Mouse (Mus musculus) heart, embryonic 10.5 days (tissue): ENCODE data around the gene Mapk7. TPM values are rescaled to one million over a fixed set of nuclear protein-coding genes. Genes with fewer than 3 reads are reported as not detected.
A peak's percentile ranks its signal among the peaks of the same experiment; 100 is the strongest.

Source experiments
- DNase-seq: peaks from one replicate; pipeline ENCODE4 v3.0.0-alpha.2; 2017; ENCODE audit warnings: low spot score
- H3K27ac ChIP-seq: fragments of 300-500 bp; sonication (generic); 2 replicates; pipeline ENCODE4 v1.5.1; 2016; ENCODE audit warnings: mild to moderate bottlenecking
- H3K27me3 ChIP-seq: fragments of 300-500 bp; sonication (generic); 2 replicates; pipeline ENCODE4 v1.6.1; 2016; ENCODE audit warnings: mild to moderate bottlenecking; ENCODE audit not compliant: poor library complexity, insufficient read depth, severe bottlenecking
- H3K36me3 ChIP-seq: fragments of 300-500 bp; sonication (generic); 2 replicates; pipeline ENCODE4 v1.6.1; 2016; ENCODE audit warnings: mild to moderate bottlenecking, moderate library complexity
- H3K4me1 ChIP-seq: fragments of 300-500 bp; sonication (generic); 2 replicates; pipeline ENCODE4 v1.6.1; 2016; ENCODE audit warnings: mild to moderate bottlenecking
- H3K4me3 ChIP-seq: fragments of 300-500 bp; sonication (generic); 2 replicates; pipeline ENCODE4 v1.5.1; 2016; ENCODE audit warnings: mild to moderate bottlenecking, moderate library complexity
- H3K9me3 ChIP-seq: fragments of 300-500 bp; sonication (generic); 2 replicates; pipeline ENCODE4 v1.6.1; 2016; ENCODE audit warnings: mild to moderate bottlenecking, moderate library complexity
- WGBS: fragments of 180-500 bp; shearing (Covaris S2); methylation state at CpG from one replicate; pipeline ENCODE4 v1.1.7; 2016; 5-methylcytosine and 5-hydroxymethylcytosine counted together
- polyA plus RNA-seq: library from polyadenylated mRNA; unstranded; fragments of >200 nt; fragmentation: Nextera tagmentation; extraction: Ambion mirVana; gene quantifications from 2 replicates; pipeline ENCODE4 v1.2.1, GENCODE M21; 2016

Mapk7 gene
- polyA plus RNA-seq, 1 experiment from 2014 or later = 49.1 TPM

DNA sequence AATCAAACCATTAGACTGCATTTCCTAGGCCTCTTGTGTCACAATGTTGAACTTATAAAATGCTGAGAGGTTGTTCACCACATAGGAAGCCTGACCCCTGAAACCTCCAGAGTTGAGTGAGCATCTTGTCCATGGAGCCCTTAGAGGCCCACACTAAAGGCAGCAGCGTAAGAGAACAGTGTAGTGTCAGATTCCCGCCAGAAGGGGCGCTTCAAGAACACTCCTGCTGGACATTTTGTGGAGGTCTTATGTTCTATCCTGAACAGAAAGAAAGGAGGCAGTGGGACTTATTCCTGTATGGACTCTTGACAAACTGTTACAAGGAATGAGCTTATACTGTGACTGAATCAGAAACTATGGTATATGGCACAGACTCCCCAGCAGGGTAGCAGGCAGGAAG, 20.7 kb upstream of the Mapk7 start:
- Histone ChIP-seq H3K27me3 (no peaks in the 10 kb centered on the region), H3K36me3 (peaks cover 50% of the 10 kb centered on the region), H3K4me3 (no peak overlapping the region), H3K4me1 (peaks cover 29% of the 10 kb centered on the region), H3K9me3 (no peaks in the 10 kb centered on the region), H3K27ac (no peak overlapping the region)
- DNase-seq = no peak
- 34% methylated on average over 3 of the region's 3 CpGs for WGBS

DNA sequence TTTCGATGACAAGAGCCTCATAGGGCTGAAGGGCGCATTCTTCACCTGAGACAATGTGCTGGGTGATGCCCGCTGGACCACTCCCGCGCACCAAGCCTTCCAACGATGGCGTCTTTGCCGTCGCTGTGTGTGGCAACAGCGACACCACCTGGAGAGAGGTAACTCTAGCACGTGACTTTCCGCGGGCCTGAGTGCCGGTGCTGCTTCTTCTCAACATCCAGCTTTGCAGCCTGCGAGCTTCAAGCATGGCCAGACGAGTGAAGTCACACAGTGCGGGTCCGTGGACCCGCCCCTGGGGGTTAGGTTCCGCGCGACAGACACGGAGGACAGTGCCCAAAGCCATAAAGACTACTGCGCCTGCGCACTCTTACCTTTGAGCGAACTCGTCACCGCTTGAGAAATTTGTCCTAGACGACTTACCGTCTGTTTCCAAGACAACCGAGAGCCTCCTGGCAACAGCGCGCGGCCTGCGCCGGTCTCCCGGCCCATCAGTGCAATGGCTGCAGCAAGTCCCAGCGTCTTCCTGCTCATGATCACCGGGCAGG, 10.6 kb upstream of the Mapk7 start, which contains the start of gene B9d1:
Gene B9d1, plus strand, starts transcription at position 432 of the 545 bp plus-strand sequence.
- WGBS = under 1% methylated on average over 39 of the region's 39 CpGs
- peak within 1 kb of the TSS; percentile 94 for H3K27ac ChIP-seq
- peaks cover 9% of the 10 kb centered on the region; the same call in 1 of the 2 replicates for H3K4me1 ChIP-seq
- H3K27me3 ChIP-seq = no peaks in the 10 kb centered on the region
- H3K9me3 ChIP-seq = no peaks in the 10 kb centered on the region
- DNase-seq = peak; percentile 96
- H3K4me3 ChIP-seq = peak within 1 kb of the TSS; percentile 70
- H3K36me3 ChIP-seq = 0 out of 2 replicates have a peak, but pooled peaks cover 5% of the 10 kb centered on the region

DNA sequence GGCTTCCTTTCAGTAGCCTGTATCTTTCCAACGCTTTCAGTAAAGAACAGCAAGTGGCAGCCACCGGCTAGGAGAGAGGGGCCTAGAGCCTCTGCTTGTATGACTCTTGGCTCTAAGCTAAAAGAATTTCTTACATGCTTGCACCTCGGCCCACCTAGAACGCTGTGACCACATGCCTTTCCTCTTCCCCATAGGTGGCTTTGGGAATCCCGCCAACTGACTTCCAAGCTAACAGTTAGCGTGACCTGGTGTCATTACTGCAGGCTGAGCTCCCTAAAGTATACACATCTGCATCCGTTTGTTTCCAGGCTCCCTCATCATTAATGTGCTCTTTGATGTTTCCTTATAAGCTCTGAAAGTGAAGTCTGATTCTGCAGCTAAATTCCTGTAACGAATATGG, 9.7 kb upstream of the Mapk7 start:
- H3K4me1 ChIP-seq = peaks cover 17% of the 10 kb centered on the region
- no peaks in the 10 kb centered on the region for H3K9me3 ChIP-seq
- H3K27ac ChIP-seq = no peak overlapping the region
- H3K4me3 ChIP-seq = no peak overlapping the region
- no peaks in the 10 kb centered on the region for H3K36me3 ChIP-seq
- 77% methylated on average over 8 of the region's 8 CpGs for WGBS
- DNase-seq = no peak
- no peaks in the 10 kb centered on the region for H3K27me3 ChIP-seq

DNA sequence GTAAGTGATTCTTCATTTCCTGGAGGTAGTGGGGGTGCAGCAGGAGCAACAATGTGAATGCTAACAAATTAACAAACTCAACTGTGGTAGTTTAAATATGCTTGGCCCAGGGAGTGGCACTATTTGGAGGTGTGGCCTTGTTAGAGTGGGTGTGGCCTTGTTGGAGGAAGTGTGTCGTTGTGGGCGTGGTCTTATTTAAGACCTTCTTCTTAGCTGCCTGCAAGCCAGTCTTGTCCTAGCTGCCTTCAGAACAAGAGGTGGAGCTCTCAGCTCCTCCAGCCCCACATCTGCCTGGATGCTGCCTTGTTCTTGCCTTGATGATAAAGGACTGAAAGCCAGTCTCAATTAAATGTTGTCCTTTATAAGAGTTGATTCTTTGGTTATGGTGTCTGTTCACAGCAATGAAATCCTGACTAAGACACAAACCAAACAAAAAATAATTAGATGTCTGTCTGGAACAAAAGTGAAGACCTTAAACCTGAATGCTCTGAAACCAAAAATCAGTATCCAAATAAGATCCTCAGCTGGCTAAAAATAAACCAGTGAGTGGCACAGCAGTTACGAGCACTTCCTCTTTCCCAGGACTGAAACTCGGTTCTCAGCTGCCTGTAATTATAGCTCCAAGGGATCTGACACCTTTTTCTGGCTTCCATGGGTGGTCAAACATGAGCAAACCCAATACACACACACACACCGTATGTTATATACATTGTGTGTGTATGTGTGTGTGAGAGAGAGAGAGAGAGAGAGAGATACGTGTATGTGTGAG, 4.7 kb upstream of the Mapk7 start:
- H3K4me3 ChIP-seq = no peak overlapping the region
- peak overlapping the region; percentile 49; the same call in 1 of the 2 replicates for H3K27ac ChIP-seq
- H3K27me3 ChIP-seq = no peaks in the 10 kb centered on the region
- H3K9me3 ChIP-seq = no peaks in the 10 kb centered on the region
- H3K36me3 ChIP-seq = no peaks in the 10 kb centered on the region
- peaks cover 12% of the 10 kb centered on the region for H3K4me1 ChIP-seq
- no peak for DNase-seq
- 62% methylated on average over 6 of the region's 6 CpGs for WGBS

DNA sequence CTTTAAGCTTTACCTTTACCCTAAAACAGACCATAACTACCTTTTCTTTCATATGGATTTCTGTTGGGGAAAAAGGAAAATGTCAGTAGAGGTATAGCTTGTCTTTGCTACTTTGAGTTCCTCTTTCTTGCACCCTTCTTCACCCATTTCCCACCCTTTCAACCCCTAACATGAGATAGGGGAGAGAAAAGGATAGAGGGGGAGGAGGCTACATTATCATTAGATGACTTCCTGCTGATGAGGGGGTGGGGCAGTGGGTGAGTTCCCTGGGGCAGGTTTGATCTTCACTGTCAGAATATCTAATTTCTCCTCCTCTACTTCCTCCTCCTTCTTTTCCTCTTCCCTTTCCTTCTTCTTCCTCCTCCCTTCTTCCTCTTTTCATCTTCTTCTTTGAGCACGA, 3.3 kb upstream of the Mapk7 start:
- 83% methylated on average over 1 of the region's 1 CpGs for WGBS

DNA sequence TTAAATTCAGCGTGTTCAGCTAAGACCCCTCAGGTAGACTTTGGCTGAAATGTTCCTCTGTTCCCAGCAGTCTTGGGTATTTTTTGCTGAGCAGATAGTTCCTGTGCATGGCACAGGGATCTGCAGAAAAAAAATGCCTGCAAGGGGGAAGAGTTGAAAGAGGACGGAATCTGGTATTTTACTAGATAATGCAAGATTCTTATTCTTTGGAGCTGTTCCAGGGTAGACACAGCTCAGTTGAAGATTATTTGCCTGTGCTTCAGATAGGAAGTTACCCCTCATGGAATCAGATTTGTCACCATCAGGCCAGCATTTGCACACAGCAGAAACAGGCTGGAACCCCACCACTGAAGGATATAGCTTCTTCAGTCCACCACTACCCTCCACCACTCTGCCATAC, 1.3 kb upstream of the Mapk7 start:
- Histone ChIP-seq H3K4me3 (no peak overlapping the region), H3K36me3 (peaks cover 24% of the 10 kb centered on the region), H3K4me1 (peaks cover 29% of the 10 kb centered on the region), H3K9me3 (no peaks in the 10 kb centered on the region), H3K27me3 (no peaks in the 10 kb centered on the region), H3K27ac (0 out of 2 replicates have a peak overlapping the region, but pooled peaks have one; percentile 93)
- WGBS = 83% methylated on average over 2 of the region's 2 CpGs
- no peak for DNase-seq

More for the DNA sequence above, 3.3 kb upstream of the Mapk7 start:
- Histone ChIP-seq H3K4me3 (no peak overlapping the region), H3K9me3 (no peaks in the 10 kb centered on the region), H3K27me3 (no peaks in the 10 kb centered on the region), H3K27ac (no peak overlapping the region), H3K36me3 (0 out of 2 replicates have a peak, but pooled peaks cover 5% of the 10 kb centered on the region), H3K4me1 (peaks cover 22% of the 10 kb centered on the region)
- no peak for DNase-seq

DNA sequence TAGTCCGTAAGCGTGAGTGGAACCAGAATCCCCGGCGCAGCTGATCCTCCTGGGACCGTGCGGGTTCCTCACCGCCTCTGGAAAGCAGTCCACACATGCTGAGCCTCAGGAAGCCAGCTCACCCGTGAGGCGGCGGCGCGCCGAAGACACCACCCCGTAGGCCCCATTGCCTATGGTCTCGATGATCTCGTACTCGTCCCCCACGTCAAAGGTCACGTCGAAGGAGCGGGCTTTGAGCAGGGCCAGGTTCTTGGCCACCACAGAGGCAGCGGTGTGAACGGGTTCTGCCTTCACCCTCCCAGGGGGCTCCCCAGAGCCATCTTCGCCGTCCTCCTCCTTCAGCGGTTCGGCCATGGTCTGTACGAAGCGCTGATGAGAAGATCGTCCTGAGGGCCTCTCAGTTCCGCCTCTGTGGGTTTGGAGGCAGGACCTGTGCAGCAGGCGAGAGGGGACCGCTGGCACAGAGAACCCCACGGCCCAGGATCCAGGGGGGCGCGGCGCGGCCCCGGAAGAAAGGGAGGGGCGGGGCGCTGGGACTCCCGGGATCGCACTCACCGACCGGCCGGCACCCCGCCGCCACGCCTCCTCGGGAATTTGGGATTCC, 579 bp downstream of the Mapk7 start:
- Histone ChIP-seq H3K27me3 (no peaks in the 10 kb centered on the region), H3K4me3 (peak overlapping the region; percentile 83), H3K9me3 (no peaks in the 10 kb centered on the region), H3K4me1 (peaks cover 28% of the 10 kb centered on the region), H3K36me3 (peaks cover 43% of the 10 kb centered on the region), H3K27ac (peak overlapping the region; percentile 93)
- under 1% methylated on average over 50 of the region's 50 CpGs for WGBS
- no peak for DNase-seq

DNA sequence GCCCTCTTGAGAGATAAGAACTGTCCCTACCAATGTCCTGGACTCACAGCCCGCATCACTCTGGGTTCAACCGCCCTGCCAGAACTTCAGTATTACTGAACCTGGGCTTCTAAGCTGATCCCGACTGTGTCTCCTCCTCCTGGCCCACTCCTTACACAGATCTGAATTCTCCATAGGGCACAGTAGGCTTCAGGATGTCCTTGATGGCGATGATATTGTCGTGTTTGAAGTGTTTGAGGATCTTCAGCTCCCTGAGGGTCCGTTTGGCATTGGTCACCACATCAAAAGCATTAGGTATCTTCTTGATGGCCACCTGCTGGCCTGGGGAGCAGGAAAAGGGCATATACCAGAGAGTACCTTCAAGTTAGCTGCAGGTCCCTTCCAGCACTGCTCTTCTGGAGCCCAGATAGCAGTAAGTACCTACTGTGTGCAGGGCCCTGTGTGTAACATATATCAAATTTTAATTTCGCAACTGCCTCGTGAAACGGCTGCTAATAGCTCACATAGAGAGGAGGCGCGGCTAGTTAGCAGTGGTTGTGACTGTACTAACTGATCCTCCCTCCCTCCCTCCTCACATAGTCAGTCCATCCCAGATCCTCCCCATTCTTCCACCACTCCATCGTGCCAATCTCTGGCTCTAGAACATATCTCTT, 1.3 kb downstream of the Mapk7 start:
- 66% methylated on average over 12 of the region's 12 CpGs for WGBS
- Histone ChIP-seq H3K9me3 (no peaks in the 10 kb centered on the region), H3K4me3 (peak overlapping the region; percentile 83), H3K36me3 (peaks cover 50% of the 10 kb centered on the region), H3K27me3 (no peaks in the 10 kb centered on the region), H3K4me1 (peaks cover 28% of the 10 kb centered on the region), H3K27ac (peak overlapping the region; percentile 93)
- DNase-seq = no peak

DNA sequence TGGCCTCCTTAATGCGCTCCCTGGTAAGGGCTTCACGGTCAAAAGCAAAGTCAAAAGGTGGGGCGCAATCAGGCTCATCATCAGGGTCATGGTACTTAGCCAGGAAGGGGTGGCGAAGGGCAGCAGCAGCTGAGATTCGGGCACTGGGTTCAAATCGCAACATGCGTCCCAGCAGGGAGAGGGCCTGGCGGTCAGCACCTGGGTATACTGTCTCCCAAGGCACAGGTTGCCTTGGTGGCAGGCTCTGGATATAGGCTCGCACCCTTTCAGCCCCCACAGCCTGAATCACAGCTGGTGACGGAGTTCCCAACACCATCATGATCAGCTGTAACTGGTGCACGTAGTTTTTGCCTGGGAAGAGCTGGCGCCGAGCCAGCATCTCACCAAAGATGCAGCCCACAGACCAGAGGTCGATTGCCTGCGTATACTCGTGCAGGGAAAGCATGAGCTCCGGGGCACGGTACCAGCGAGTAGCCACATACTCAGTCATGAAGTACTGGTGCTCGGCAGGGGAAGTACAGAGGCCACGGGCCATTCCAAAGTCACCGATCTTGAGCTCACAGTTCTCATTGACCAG, 3.2 kb downstream of the Mapk7 start:
- no peak overlapping the region for H3K27ac ChIP-seq
- H3K9me3 ChIP-seq = no peaks in the 10 kb centered on the region
- 92% methylated on average over 22 of the region's 22 CpGs for WGBS
- DNase-seq = no peak
- H3K27me3 ChIP-seq = no peaks in the 10 kb centered on the region
- H3K4me1 ChIP-seq = peaks cover 44% of the 10 kb centered on the region
- H3K36me3 ChIP-seq = peaks cover 60% of the 10 kb centered on the region
- no peak overlapping the region for H3K4me3 ChIP-seq

DNA sequence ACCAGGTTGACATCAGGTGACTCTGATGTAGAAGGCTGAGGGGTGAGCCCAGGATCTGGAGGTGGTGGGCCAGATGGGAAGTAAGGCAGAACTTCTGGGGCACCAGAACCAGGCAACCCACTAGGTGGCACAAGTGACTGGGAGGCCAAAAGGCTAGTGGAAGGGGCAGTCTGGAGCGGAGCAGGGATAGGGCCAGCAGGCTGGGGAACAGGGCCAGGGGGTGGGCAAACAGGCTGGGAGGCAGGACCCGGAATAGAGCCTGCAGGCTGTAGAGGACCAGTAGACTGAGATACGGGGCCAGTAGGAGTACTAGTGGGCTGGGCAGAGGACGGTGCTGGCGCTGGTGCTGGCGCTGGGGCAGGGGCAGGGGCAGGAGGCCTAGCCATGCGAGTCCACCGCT, 4.3 kb downstream of the Mapk7 start:
- H3K4me3 ChIP-seq = no peak overlapping the region
- no peaks in the 10 kb centered on the region for H3K9me3 ChIP-seq
- H3K27me3 ChIP-seq = no peaks in the 10 kb centered on the region
- H3K36me3 ChIP-seq = peaks cover 60% of the 10 kb centered on the region
- no peak for DNase-seq
- H3K4me1 ChIP-seq = peaks cover 56% of the 10 kb centered on the region
- no peak overlapping the region for H3K27ac ChIP-seq
- WGBS = 91% methylated on average over 8 of the region's 8 CpGs

DNA sequence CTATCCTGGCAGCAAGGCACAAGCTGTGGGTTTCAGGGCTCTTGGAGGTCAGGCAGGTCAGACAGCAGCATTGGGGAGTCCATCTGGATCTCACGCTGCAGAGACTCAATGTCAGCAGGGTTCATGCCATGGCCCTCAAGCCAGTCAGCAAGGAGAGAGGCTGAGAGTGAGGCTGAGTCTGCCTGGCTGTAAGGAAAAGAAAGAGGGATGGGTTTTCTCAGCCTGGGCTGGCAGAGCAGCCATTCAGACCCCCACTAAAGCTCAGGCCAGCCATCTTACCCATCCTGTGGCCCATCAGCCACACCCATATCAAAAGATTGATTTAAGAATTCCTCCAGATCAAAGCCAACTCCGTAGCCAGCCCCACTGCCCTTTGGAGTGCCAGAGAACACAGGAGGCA, 5.1 kb downstream of the Mapk7 start:
- Histone ChIP-seq H3K9me3 (no peaks in the 10 kb centered on the region), H3K4me3 (no peak overlapping the region), H3K36me3 (peaks cover 60% of the 10 kb centered on the region), H3K27ac (no peak overlapping the region), H3K27me3 (peaks cover 3% of the 10 kb centered on the region; the same call in 1 of the 2 replicates), H3K4me1 (peaks cover 64% of the 10 kb centered on the region)
- WGBS = 82% methylated on average over 2 of the region's 2 CpGs
- DNase-seq = no peak

DNA sequence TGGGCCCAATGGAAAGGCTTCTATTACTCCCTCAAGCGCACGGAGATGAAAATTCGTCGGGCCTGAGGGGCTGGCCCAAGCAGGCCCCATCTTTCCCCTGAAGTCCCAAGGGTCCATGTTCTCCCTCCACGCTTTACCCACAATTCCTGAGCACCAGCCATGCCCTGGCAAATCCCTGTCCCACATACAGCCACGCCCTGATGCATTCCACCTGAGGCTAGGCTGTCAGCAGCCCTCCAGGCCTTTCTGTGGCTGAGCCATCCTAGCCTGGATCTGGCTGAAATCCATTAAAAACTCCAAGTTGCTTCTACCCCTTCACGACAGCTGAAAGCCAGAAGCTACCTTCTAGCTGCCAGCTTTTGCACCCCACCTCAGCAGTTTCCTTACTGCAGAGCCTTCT, 6.3 kb downstream of the Mapk7 start:
- H3K9me3 ChIP-seq = no peaks in the 10 kb centered on the region
- H3K4me3 ChIP-seq = no peak overlapping the region
- H3K27me3 ChIP-seq = peaks cover 6% of the 10 kb centered on the region; the same call in 1 of the 2 replicates
- DNase-seq = no peak
- WGBS = 91% methylated on average over 7 of the region's 7 CpGs
- H3K36me3 ChIP-seq = peaks cover 60% of the 10 kb centered on the region
- H3K4me1 ChIP-seq = peaks cover 59% of the 10 kb centered on the region
- H3K27ac ChIP-seq = no peak overlapping the region
